Mouse (Mus musculus): ENCODE data around the gene Shank2. TPM values are rescaled to one million over a fixed set of nuclear protein-coding genes. Genes with fewer than 3 reads are reported as not detected.
A peak's percentile ranks its signal among the peaks of the same experiment; 100 is the strongest.

Gene Shank2
- polyA plus RNA-seq, 1 experiment from 2014 or later: 7.4 TPM

GRCm38 (mm10) chr7:144070162-144070949 lies 68.6 kb downstream of the Shank2 start:
- in situ Hi-C loops (cut with MboI; ENCODE audit: low pct_unique_long_range_greater_than_20kb): loop anchor here (10.0 kb wide), 1 partner anchor 236 kb away; no protein-coding TSS in a partner anchor
- H3K27me3 ChIP-seq: no peaks in the 10 kb centered on the region
- no peak for ATAC-seq
- DNase-seq (ENCODE audit: low read depth, low spot score): no peak
- ChIA-PET CTCF (interaction anchor here (2.9 kb wide), 1 partner anchor 12 kb away, joined by 33 read pairs; no protein-coding TSS in a partner anchor), POLR2A (no interaction called here)
- TF ChIP-seq CTCF (IDR thresholded peaks at IDR 0.05): no peak

- CTCF ChIA-PET: interaction anchor here (0.6 to 3.7 kb wide), 14 partner anchors 10 to 287 kb away, joined by 3 to 33 read pairs (median 4); partner anchors contain the start of gene Mrgpre
- no peak for DNase-seq (ENCODE audit: low read depth, low spot score)
Observed at GRCm38 (mm10) chr7:144072219-144072618, 70.5 kb downstream of the Shank2 start.

GRCm38 (mm10) chr7:144072856-144073255 lies 71.1 kb downstream of the Shank2 start:
- H3K27me3 ChIP-seq: no peaks in the 10 kb centered on the region
- no peak for TF ChIP-seq CTCF (IDR thresholded peaks at IDR 0.05)
- DNase-seq (ENCODE audit: low read depth, low spot score) (no peak), ATAC-seq (no peak)
- POLR2A ChIA-PET: no interaction called here
- CTCF ChIA-PET: interaction anchor here (0.6 to 3.7 kb wide), 11 partner anchors 10 to 243 kb away, joined by 3 to 33 read pairs (median 4); no protein-coding TSS in a partner anchor
- in situ Hi-C loops (cut with MboI; ENCODE audit: low pct_unique_long_range_greater_than_20kb): loop anchor here (10.0 kb wide), 1 partner anchor 238 kb away; no protein-coding TSS in a partner anchor

More at GRCm38 (mm10) chr7:144072219-144072618, 70.5 kb downstream of the Shank2 start:
- peak; percentile 26 for ATAC-seq
- peak; percentile 80 for TF ChIP-seq CTCF (IDR thresholded peaks at IDR 0.05)
- in situ Hi-C loops (cut with MboI; ENCODE audit: low pct_unique_long_range_greater_than_20kb): loop anchor here (10.0 kb wide), 1 partner anchor 237 kb away; no protein-coding TSS in a partner anchor
- no peaks in the 10 kb centered on the region for H3K27me3 ChIP-seq
- POLR2A ChIA-PET: no interaction called here

- peak; percentile 90 for TF ChIP-seq CTCF (IDR thresholded peaks at IDR 0.05)
- CTCF ChIA-PET: interaction anchor here (0.7 to 3.7 kb wide), 10 partner anchors 9 to 352 kb away, joined by 3 to 16 read pairs (median 4); no protein-coding TSS in a partner anchor
- in situ Hi-C loops (cut with MboI; ENCODE audit: low pct_unique_long_range_greater_than_20kb): loop anchor here (10.0 kb wide), 1 partner anchor 240 kb away; no protein-coding TSS in a partner anchor
- peak; percentile 21 for ATAC-seq
- POLR2A ChIA-PET: interaction anchor here (1.4 kb wide), 1 partner anchor 22 kb away, joined by 3 read pairs; no protein-coding TSS in a partner anchor
- no peak for DNase-seq (ENCODE audit: low read depth, low spot score)
- H3K27me3 ChIP-seq: no peaks in the 10 kb centered on the region
Observed at GRCm38 (mm10) chr7:144074718-144075117, 73.0 kb downstream of the Shank2 start.

GRCm38 (mm10) chr7:144078661-144079060 lies 76.9 kb downstream of the Shank2 start:
- ATAC-seq (no peak), DNase-seq (ENCODE audit: low read depth, low spot score) (no peak)
- POLR2A ChIA-PET: no interaction called here
- CTCF ChIA-PET: interaction anchor here (0.6 to 2.0 kb wide), 15 partner anchors 9 to 294 kb away, joined by 3 to 9 read pairs (median 4); partner anchors contain the start of gene Mrgpre
- peak; percentile 75 for TF ChIP-seq CTCF (IDR thresholded peaks at IDR 0.05)
- no peaks in the 10 kb centered on the region for H3K27me3 ChIP-seq
- in situ Hi-C loops (cut with MboI; ENCODE audit: low pct_unique_long_range_greater_than_20kb): loop anchor here (10.0 kb wide), 1 partner anchor 244 kb away; no protein-coding TSS in a partner anchor

GRCm38 (mm10) chr7:144079861-144080260 lies 78.1 kb downstream of the Shank2 start:
- no peak for TF ChIP-seq CTCF (IDR thresholded peaks at IDR 0.05)
- ATAC-seq: no peak
- POLR2A ChIA-PET: no interaction called here
- CTCF ChIA-PET: interaction anchor here (1.1 to 2.0 kb wide), 3 partner anchors 10 to 291 kb away, joined by 3 to 9 read pairs (median 4); no protein-coding TSS in a partner anchor
- H3K27me3 ChIP-seq: no peaks in the 10 kb centered on the region
- DNase-seq (ENCODE audit: low read depth, low spot score): no peak
- in situ Hi-C loops (cut with MboI; ENCODE audit: low pct_unique_long_range_greater_than_20kb): loop anchor here (5.0 to 10.0 kb wide), 2 partner anchors 178 to 245 kb away; no protein-coding TSS in a partner anchor

GRCm38 (mm10) chr7:144081448-144081847 lies 79.7 kb downstream of the Shank2 start:
- peak; percentile 49 for TF ChIP-seq CTCF (IDR thresholded peaks at IDR 0.05)
- POLR2A ChIA-PET: no interaction called here
- DNase-seq (ENCODE audit: low read depth, low spot score) (no peak), ATAC-seq (no peak)
- in situ Hi-C loops (cut with MboI; ENCODE audit: low pct_unique_long_range_greater_than_20kb): loop anchor here (5.0 kb wide), 1 partner anchor 179 kb away; no protein-coding TSS in a partner anchor
- CTCF ChIA-PET: interaction anchor here (0.8 to 1.2 kb wide), 2 partner anchors 9 to 140 kb away, joined by 3 read pairs; no protein-coding TSS in a partner anchor
- no peaks in the 10 kb centered on the region for H3K27me3 ChIP-seq

GRCm38 (mm10) chr7:144081963-144082362 lies 80.2 kb downstream of the Shank2 start:
- ChIA-PET POLR2A (no interaction called here), CTCF (interaction anchor here (0.9 kb wide), 1 partner anchor 207 kb away, joined by 3 read pairs; no protein-coding TSS in a partner anchor)
- DNase-seq (ENCODE audit: low read depth, low spot score) (no peak), ATAC-seq (no peak)
- no peak for TF ChIP-seq CTCF (IDR thresholded peaks at IDR 0.05)
- no peaks in the 10 kb centered on the region for H3K27me3 ChIP-seq
- in situ Hi-C loops (cut with MboI; ENCODE audit: low pct_unique_long_range_greater_than_20kb): loop anchor here (5.0 kb wide), 1 partner anchor 180 kb away; no protein-coding TSS in a partner anchor

- no peak for ATAC-seq
- ChIA-PET POLR2A (no interaction called here), CTCF (interaction anchor here (1.4 kb wide), 1 partner anchor 9 kb away, joined by 5 read pairs; no protein-coding TSS in a partner anchor)
- TF ChIP-seq CTCF (IDR thresholded peaks at IDR 0.05): no peak
- DNase-seq (ENCODE audit: low read depth, low spot score): no peak
- in situ Hi-C loops (cut with MboI; ENCODE audit: low pct_unique_long_range_greater_than_20kb): no loop called here
- no peaks in the 10 kb centered on the region for H3K27me3 ChIP-seq
Observed at GRCm38 (mm10) chr7:144087277-144087676, 85.5 kb downstream of the Shank2 start.

GRCm38 (mm10) chr7:144094132-144094531 lies 92.4 kb downstream of the Shank2 start:
- ATAC-seq: no peak
- no peak for DNase-seq (ENCODE audit: low read depth, low spot score)
- in situ Hi-C loops (cut with MboI; ENCODE audit: low pct_unique_long_range_greater_than_20kb): no loop called here
- CTCF ChIA-PET: no interaction called here
- no peak for TF ChIP-seq CTCF (IDR thresholded peaks at IDR 0.05)
- POLR2A ChIA-PET: no interaction called here
- no peaks in the 10 kb centered on the region for H3K27me3 ChIP-seq

Measured in Patski (cell line).